Mouse (Mus musculus) ovary, postnatal 14 days (tissue): ENCODE data around the gene Rpl22l1.
"Not testable (repeated sequence)": the region's sequence is repeated elsewhere in the genome, so short reads cannot be mapped to it uniquely, and the experiment has no call there.

ENCODE experiments used
- DNase-seq: peaks from one replicate; pipeline ENCODE4 v3.0.0; 2022; ENCODE audit warnings: low spot score

Rpl22l1 gene

GRCm38 (mm10) chr3:28805301-28806097, at the start of gene Rpl22l1:
Gene Rpl22l1, plus strand, starts transcription at chr3:28805436.
- DNase-seq = peak; percentile 99

GRCm38 (mm10) chr3:28755477-28755876, 49.8 kb upstream of the Rpl22l1 start:
- DNase-seq = no peak

GRCm38 (mm10) chr3:28761225-28761789, 43.9 kb upstream of the Rpl22l1 start:
- DNase-seq = no peak

GRCm38 (mm10) chr3:28766935-28767334, 38.3 kb upstream of the Rpl22l1 start:
- no peak for DNase-seq

GRCm38 (mm10) chr3:28768222-28768621, 37.0 kb upstream of the Rpl22l1 start:
- DNase-seq = no peak

- DNase-seq = not testable (repeated sequence)
These were observed 32.3 kb upstream of the Rpl22l1 start for GRCm38 (mm10) chr3:28772919-28773318.

- no peak for DNase-seq
These were observed 29.9 kb upstream of the Rpl22l1 start for GRCm38 (mm10) chr3:28775361-28775760.

GRCm38 (mm10) chr3:28775958-28776357, 29.3 kb upstream of the Rpl22l1 start:
- DNase-seq = no peak

- DNase-seq = no peak
These were observed 28.7 kb upstream of the Rpl22l1 start for GRCm38 (mm10) chr3:28776491-28776890.

GRCm38 (mm10) chr3:28780511-28780910, 24.7 kb upstream of the Rpl22l1 start:
- DNase-seq = no peak

GRCm38 (mm10) chr3:28780994-28781393, 24.2 kb upstream of the Rpl22l1 start, which contains the start of gene Eif5a2:
Gene Eif5a2, plus strand, starts transcription at chr3:28781276.
- DNase-seq = peak; percentile 82

GRCm38 (mm10) chr3:28781422-28781821, 23.8 kb upstream of the Rpl22l1 start:
- DNase-seq = no peak

- no peak for DNase-seq
These were observed 23.4 kb upstream of the Rpl22l1 start for GRCm38 (mm10) chr3:28781848-28782247.

GRCm38 (mm10) chr3:28784176-28784575, 21.1 kb upstream of the Rpl22l1 start:
- no peak for DNase-seq

GRCm38 (mm10) chr3:28794835-28795234, 10.4 kb upstream of the Rpl22l1 start:
- DNase-seq = no peak

- DNase-seq = no peak
These were observed 2.9 kb downstream of the Rpl22l1 start for GRCm38 (mm10) chr3:28808039-28808643.

GRCm38 (mm10) chr3:28811441-28811840, 6.2 kb downstream of the Rpl22l1 start:
- no peak for DNase-seq

- peak; percentile 14 for DNase-seq
These were observed 9.1 kb downstream of the Rpl22l1 start for GRCm38 (mm10) chr3:28814361-28814760.

GRCm38 (mm10) chr3:28816010-28816540, 10.8 kb downstream of the Rpl22l1 start:
- DNase-seq = no peak

GRCm38 (mm10) chr3:28826272-28826671, 21.0 kb downstream of the Rpl22l1 start:
- DNase-seq = no peak

- DNase-seq = no peak
These were observed 22.4 kb downstream of the Rpl22l1 start for GRCm38 (mm10) chr3:28827605-28828004.

- DNase-seq = no peak
These were observed 24.2 kb downstream of the Rpl22l1 start for GRCm38 (mm10) chr3:28829454-28829853.
